Mouse (Mus musculus) E14TG2a.4 (cell line): ENCODE data around the gene Carnmt1.

Source experiments
- H3K27me3 ChIP-seq: 2 replicates; pipeline ENCODE4 v1.6.1; 2014; ENCODE audit warnings: low read length, control low read depth; ENCODE audit not compliant: insufficient read depth
- H3K36me3 ChIP-seq: 2 replicates; pipeline ENCODE4 v1.6.1; 2014; ENCODE audit warnings: low read length, control low read depth; ENCODE audit not compliant: insufficient read depth
- H3K4me1 ChIP-seq: replicated peaks from 2 replicates; pipeline ENCODE4 v1.6.1; 2014; ENCODE audit warnings: low read depth, low read length, control low read depth
- H3K4me3 ChIP-seq: replicated peaks from 2 replicates; pipeline ENCODE4 v1.5.1; 2014; ENCODE audit warnings: mild to moderate bottlenecking, low read length
- H3K9me3 ChIP-seq: 2 replicates; pipeline ENCODE4 v1.6.1; 2014; ENCODE audit warnings: low read length, control low read depth
- CTCF ChIP-seq: conservative IDR thresholded peaks from 2 replicates; pipeline ENCODE4 v1.5.1; 2014; ENCODE audit warnings: low read length
- NANOG ChIP-seq: IDR thresholded peaks from 2 replicates; pipeline ENCODE4 v1.6.1; 2014; ENCODE audit warnings: borderline replicate concordance, low read length, mixed read lengths
- POU5F1 ChIP-seq: IDR thresholded peaks from 2 replicates; pipeline ENCODE4 v1.6.1; 2014; ENCODE audit warnings: low read length, borderline replicate concordance

Gene Carnmt1

DNA sequence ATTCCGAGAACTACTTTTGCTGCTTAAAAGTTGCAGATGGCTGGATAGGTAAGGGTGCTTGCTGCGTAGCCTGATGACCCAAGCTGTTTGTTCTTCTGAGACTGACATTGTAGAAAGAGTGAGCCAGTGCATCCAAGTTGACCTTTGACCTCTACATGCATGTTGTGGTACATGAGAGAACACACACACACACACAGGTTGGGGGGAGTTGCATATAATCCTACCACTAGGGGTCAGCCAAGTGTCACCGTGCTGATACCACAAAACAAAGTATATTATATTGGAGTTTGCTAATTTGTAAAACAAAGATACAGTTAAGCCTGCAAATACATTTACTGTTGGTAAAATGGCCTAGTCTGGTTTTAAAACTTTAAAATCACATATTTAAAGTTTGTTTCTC lies 17.0 kb downstream of the Carnmt1 start:
- no peak for TF ChIP-seq POU5F1
- TF ChIP-seq NANOG, result no peak
- TF ChIP-seq CTCF, result peak; percentile 83
- no peak overlapping the region for H3K4me3 ChIP-seq
- H3K36me3 ChIP-seq, result peaks cover 71% of the 10 kb centered on the region
- no peaks in the 10 kb centered on the region for H3K9me3 ChIP-seq
- peaks cover 35% of the 10 kb centered on the region for H3K4me1 ChIP-seq
- no peaks in the 10 kb centered on the region for H3K27me3 ChIP-seq

DNA sequence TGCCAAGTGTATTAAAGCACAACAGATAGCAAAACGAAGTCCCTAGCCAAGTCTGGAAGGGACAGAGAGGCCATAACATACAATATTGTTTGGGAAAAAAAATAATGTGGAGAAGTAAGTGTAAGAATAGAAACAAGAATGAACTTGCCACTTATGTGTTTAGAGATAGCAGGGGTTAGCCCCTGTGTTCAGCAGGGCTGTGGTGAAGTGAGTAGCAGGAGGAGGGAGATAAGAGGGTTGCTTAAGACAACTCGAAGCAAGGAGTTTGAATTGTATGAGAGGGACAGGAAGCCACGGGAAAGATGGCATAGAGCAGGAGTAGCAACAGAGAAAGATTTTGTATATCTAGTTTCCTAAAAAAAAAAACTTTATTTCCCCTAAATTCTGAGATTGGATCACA lies 21.6 kb downstream of the Carnmt1 start:
- TF ChIP-seq NANOG (no peak), CTCF (no peak), POU5F1 (no peak)
- peaks cover 33% of the 10 kb centered on the region for H3K4me1 ChIP-seq
- H3K36me3 ChIP-seq, result peaks cover 79% of the 10 kb centered on the region
- H3K4me3 ChIP-seq, result no peak overlapping the region
- H3K9me3 ChIP-seq, result no peaks in the 10 kb centered on the region
- H3K27me3 ChIP-seq, result no peaks in the 10 kb centered on the region

DNA sequence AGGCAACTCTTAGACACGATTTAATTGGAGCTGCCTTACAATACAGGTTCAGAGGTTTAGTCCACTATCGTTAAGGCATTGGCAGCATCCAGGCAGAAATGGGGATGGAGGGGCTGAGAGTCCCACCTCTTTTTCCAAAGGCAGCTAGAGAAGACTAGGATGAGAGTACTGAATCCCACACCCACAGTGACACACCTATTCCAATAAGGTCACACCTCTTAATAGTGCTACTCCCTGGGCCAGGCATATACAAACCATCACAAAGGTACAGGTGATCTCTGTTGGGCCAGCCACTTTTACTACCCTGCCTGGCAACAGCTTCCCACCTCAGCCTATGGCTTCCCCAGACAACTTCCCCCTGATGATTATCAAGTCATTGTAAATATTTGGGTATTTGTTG lies 22.2 kb downstream of the Carnmt1 start:
- H3K27me3 ChIP-seq, result no peaks in the 10 kb centered on the region
- peaks cover 29% of the 10 kb centered on the region for H3K4me1 ChIP-seq
- H3K36me3 ChIP-seq, result peaks cover 82% of the 10 kb centered on the region
- TF ChIP-seq NANOG, result no peak
- TF ChIP-seq POU5F1, result no peak
- TF ChIP-seq CTCF, result no peak
- H3K4me3 ChIP-seq, result no peak overlapping the region
- no peaks in the 10 kb centered on the region for H3K9me3 ChIP-seq

DNA sequence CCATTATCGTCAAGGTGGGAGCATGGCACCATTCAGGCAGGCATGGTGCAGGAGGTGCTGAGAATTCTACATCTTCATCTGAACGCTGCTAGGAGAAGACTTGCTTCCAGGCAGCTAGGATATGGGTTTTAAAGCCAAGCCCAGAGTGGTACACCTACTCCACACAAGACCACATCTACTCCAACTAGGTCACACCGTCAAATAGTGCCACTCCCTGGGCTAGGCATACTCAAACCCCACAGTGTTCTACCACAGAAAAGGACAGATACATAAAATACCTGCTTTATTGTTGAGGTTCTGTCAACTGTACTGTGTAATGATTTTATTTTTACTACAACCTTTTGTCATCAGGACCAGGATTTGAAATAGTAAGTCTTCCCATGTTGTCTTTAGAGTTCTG lies 24.6 kb downstream of the Carnmt1 start:
- H3K36me3 ChIP-seq, result peaks cover 80% of the 10 kb centered on the region
- H3K4me3 ChIP-seq, result no peak overlapping the region
- no peaks in the 10 kb centered on the region for H3K27me3 ChIP-seq
- H3K4me1 ChIP-seq, result peaks cover 20% of the 10 kb centered on the region
- no peak for TF ChIP-seq CTCF
- no peak for TF ChIP-seq NANOG
- TF ChIP-seq POU5F1, result no peak
- H3K9me3 ChIP-seq, result no peaks in the 10 kb centered on the region

DNA sequence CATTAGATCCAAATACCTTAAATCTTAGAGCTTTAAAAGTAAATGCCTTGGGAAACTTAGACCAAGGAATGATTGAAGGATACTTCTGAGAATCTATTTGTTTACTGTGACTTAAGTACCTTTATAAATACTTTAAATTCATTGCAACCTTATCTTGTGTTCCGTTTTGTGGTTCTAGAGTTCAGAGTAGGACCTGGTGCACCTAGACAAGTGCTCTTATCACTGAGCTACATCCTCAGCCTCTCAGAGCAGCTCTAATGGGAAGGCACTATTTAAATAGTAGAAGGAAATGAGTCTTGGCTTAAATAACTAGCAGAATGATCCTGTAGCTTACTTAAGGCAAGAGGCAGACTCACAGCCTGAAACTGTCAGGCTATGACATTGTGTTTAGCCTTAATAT lies 25.0 kb downstream of the Carnmt1 start:
- Histone ChIP-seq H3K9me3 (no peaks in the 10 kb centered on the region), H3K27me3 (no peaks in the 10 kb centered on the region), H3K36me3 (peaks cover 80% of the 10 kb centered on the region), H3K4me1 (peaks cover 18% of the 10 kb centered on the region), H3K4me3 (no peak overlapping the region)
- no peak for TF ChIP-seq NANOG
- TF ChIP-seq CTCF, result no peak

DNA sequence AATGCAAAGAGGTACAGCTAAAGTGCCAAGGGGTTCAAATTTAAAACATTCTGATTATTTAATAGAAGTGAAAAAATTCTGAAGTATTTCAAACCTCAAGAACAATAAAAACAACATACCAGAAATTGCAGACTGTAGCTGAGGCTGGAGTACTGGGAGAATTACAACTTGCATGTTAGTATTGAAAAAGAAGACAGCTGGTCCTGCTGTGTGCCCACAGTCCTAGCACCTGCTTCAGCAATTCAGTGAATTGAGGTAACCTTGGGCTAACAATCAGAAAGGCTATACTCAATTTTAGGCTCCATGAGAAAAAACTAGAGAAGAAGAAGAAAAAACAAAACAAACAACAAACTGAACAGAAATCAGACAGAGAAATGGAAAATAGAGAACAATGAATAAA lies 37.5 kb downstream of the Carnmt1 start:
- Histone ChIP-seq H3K4me3 (no peak overlapping the region), H3K9me3 (no peaks in the 10 kb centered on the region), H3K36me3 (peaks cover 12% of the 10 kb centered on the region), H3K27me3 (no peaks in the 10 kb centered on the region), H3K4me1 (peaks cover 42% of the 10 kb centered on the region)
- TF ChIP-seq NANOG (no peak), CTCF (no peak), POU5F1 (no peak)

DNA sequence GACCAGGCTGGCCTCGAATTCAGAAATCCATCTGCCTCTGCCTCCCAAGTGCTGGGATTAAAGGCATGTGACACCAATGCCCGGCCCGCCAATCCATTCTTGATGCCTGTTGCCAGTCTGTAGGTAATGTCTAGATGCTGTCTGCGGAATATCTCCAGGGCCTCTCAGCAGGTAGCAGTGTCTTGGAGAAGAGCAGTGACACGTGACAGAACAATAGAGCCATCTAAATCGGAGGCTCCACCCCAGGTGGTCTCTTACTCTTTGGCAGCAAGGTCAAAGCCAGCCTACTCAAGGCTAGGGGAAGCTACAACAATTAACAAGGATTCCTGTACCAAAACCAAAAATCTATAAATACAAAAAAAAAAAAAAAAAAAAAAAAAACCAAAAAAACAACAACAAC lies 40.3 kb downstream of the Carnmt1 start:
- TF ChIP-seq NANOG (peak; percentile 96), POU5F1 (no peak)
- H3K27me3 ChIP-seq, result no peaks in the 10 kb centered on the region
- H3K9me3 ChIP-seq, result no peaks in the 10 kb centered on the region

DNA sequence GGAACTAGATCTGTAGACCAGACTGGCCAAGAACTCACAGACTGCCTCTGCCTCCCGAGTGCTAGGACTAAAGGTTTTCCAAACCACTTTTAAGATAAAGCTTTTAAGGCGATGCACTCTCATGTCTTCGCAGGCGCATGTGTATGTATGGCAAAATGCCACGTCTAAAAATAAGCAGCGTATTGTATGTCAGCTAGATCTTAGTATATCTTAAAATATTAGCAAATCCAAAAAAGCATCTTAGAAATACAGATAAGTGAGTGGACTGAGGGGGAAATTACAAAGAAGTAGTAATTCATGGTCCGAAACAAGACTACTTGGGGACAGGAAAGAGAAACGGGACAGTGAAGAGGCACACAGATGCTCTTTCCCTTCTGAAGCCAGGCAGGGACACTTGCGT lies 41.0 kb downstream of the Carnmt1 start:
- no peak for TF ChIP-seq NANOG
- no peak for TF ChIP-seq CTCF
- TF ChIP-seq POU5F1, result no peak
- H3K9me3 ChIP-seq, result no peaks in the 10 kb centered on the region

More for the DNA sequence above, 40.3 kb downstream of the Carnmt1 start:
- no peak overlapping the region for H3K4me3 ChIP-seq
- peaks cover 61% of the 10 kb centered on the region for H3K4me1 ChIP-seq
- peaks cover 22% of the 10 kb centered on the region for H3K36me3 ChIP-seq

DNA sequence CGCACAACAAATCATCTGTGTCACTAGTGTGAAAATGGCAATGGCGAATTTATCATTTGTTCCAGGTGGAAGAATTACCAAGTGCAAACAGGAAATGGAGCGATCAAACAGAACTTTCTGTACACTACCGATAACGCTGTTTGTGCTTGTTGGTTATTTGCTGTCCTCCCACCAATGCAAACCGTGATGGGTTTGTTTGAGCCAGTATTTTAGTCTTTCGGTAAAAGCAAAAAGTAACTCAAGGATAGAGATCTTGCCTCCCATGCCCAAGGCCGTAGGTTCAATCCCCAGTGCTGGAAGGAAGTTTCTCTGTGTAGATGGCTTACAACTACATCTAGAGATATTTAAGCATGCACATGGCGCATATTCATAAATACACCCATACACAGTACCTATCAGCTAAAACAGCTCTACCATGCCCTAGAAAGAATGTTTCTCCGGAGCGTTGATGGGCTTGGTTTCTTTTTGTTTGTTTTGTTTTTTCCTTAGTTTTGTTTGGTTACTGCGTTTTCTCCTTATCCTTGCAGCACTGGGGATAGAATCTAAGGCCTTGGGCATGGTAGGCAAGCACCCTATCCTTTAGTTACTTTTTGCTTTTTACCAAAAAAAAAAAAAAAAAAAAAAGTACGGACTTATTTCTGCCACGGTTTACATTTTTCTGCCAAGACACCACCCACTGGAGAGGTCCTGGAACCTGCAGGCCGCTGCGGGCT lies 41.7 kb downstream of the Carnmt1 start:
- Histone ChIP-seq H3K4me3 (peak overlapping the region; percentile 99), H3K9me3 (no peaks in the 10 kb centered on the region), H3K4me1 (peaks cover 67% of the 10 kb centered on the region), H3K36me3 (peaks cover 28% of the 10 kb centered on the region), H3K27me3 (no peaks in the 10 kb centered on the region)
- TF ChIP-seq NANOG (no peak), POU5F1 (no peak), CTCF (no peak)

More for the DNA sequence above, 41.0 kb downstream of the Carnmt1 start:
- H3K4me1 ChIP-seq, result peaks cover 65% of the 10 kb centered on the region
- H3K27me3 ChIP-seq, result no peaks in the 10 kb centered on the region
- H3K36me3 ChIP-seq, result peaks cover 22% of the 10 kb centered on the region
- no peak overlapping the region for H3K4me3 ChIP-seq
